Mouse (Mus musculus) hindbrain, postnatal 0 days (tissue): Measurements from ENCODE around the gene St3gal4. TPM values are rescaled to one million over a fixed set of nuclear protein-coding genes. Genes with fewer than 3 reads are reported as not detected.

Experiments used
- ATAC-seq: fragments of 200-750 bp; cut with Nextera tagmentation; 2 replicates; pipeline ENCODE4 v1.8.0; 2017; ENCODE audit warnings: mild to moderate bottlenecking, moderate TSS enrichment, moderate library complexity
- DNase-seq: peaks from one replicate; pipeline ENCODE4 v3.0.0-alpha.2; 2015; ENCODE audit warnings: low spot score
- H3K27ac ChIP-seq: fragments of 300-500 bp; sonication (generic); 2 replicates; pipeline ENCODE4 v1.5.1; 2014; ENCODE audit warnings: mild to moderate bottlenecking
- H3K27me3 ChIP-seq: fragments of 300-500 bp; sonication (generic); 2 replicates; pipeline ENCODE4 v1.6.1; 2014; ENCODE audit warnings: low read length, mixed read lengths; ENCODE audit not compliant: insufficient read depth
- H3K36me3 ChIP-seq: fragments of 300-500 bp; sonication (generic); 2 replicates; pipeline ENCODE4 v1.6.1; 2014; ENCODE audit warnings: low read length, mixed read lengths; ENCODE audit not compliant: insufficient read depth
- H3K4me1 ChIP-seq: fragments of 300-500 bp; sonication (generic); 2 replicates; pipeline ENCODE4 v1.6.1; 2014; ENCODE audit warnings: antibody characterized with exemption, low read length, mixed read lengths; ENCODE audit not compliant: insufficient read depth
- H3K4me2 ChIP-seq: fragments of 300-500 bp; sonication (generic); 2 replicates; pipeline ENCODE4 v1.6.1; 2014; ENCODE audit warnings: low read depth, mild to moderate bottlenecking, low read length, moderate library complexity, mixed read lengths
- H3K4me3 ChIP-seq: fragments of 300-500 bp; sonication (generic); 2 replicates; pipeline ENCODE4 v1.5.1; 2014; ENCODE audit warnings: low read length
- H3K9ac ChIP-seq: fragments of 300-500 bp; sonication (generic); replicated peaks from 2 replicates; pipeline ENCODE4 v1.6.1; 2014; ENCODE audit warnings: mild to moderate bottlenecking, low read length, moderate library complexity, mixed read lengths
- H3K9me3 ChIP-seq: fragments of 300-500 bp; sonication (generic); 2 replicates; pipeline ENCODE4 v1.6.1; 2016; ENCODE audit warnings: low read length, mixed read lengths
- CTCF ChIP-seq: IDR thresholded peaks from 2 replicates; pipeline ENCODE4 v1.5.1; 2016; ENCODE audit warnings: antibody characterized with exemption, control low read depth, low read depth
- WGBS: fragments of 180-500 bp; shearing (Covaris S2); extraction: QIAGEN DNeasy Blood & Tissue Kit; methylation state at CpG from one replicate; pipeline ENCODE4 v1.1.7; 2014; 5-methylcytosine and 5-hydroxymethylcytosine counted together
- polyA plus RNA-seq: library from polyadenylated mRNA; unstranded; fragments of >200 nt; fragmentation: Nextera tagmentation; extraction: Ambion mirVana; gene quantifications from 2 replicates; pipeline ENCODE4 v1.2.1, GENCODE M21; 2015
- total RNA-seq: library from RNA; depleted of rRNA; stranded (reverse); fragments of >200 nt; gene quantifications from 2 replicates; pipeline ENCODE4 v1.2.3, GENCODE M21; 2014

Gene St3gal4
- total and polyA plus RNA-seq, 2 experiments from 2014 or later, result 16.4 to 31.4 TPM

DNA sequence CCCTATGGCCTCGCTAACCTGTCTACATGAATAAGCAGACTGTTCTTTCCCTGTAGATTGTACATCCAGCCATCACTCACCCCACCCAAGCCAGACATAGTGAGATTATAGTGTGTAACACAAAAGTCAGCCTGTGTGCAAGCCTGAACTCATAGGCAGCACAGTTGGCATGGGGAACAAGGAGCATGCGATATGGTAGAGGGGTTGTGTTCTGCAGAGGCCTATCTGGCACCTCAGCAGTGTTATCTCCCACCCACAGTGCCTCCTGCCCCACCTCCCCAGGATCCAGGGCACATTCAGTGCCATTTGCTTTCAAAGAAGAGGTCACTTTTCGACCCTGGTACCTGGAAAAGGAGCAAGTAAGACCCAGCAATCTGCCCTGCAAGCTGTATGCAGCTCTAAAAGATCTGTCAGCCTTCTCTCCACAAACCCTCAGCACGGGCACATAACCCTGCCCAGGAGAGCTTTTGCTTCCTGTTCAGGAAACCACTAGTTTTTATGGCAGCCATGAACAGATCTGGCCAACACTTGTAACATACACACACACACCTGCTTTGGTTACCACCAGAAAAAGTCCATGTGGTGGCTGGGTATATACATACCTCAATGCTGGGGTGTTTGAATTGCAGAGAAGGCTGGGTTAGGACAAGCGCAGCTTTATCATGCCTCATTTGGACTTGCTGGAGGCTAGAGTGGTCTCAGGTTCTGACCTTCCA is 3.6 kb upstream of the St3gal4 start:
- TF ChIP-seq CTCF, result no peak
- Histone ChIP-seq H3K27ac (no peak overlapping the region), H3K9me3 (no peaks in the 10 kb centered on the region), H3K9ac (no peak overlapping the region), H3K4me3 (no peak overlapping the region), H3K4me1 (peaks cover 4% of the 10 kb centered on the region), H3K36me3 (peaks cover 7% of the 10 kb centered on the region; the same call in 1 of the 2 replicates), H3K27me3 (no peaks in the 10 kb centered on the region), H3K4me2 (no peak overlapping the region)
- ATAC-seq (no peak), DNase-seq (no peak)
- 88% methylated on average over 5 of the region's 5 CpGs for WGBS

DNA sequence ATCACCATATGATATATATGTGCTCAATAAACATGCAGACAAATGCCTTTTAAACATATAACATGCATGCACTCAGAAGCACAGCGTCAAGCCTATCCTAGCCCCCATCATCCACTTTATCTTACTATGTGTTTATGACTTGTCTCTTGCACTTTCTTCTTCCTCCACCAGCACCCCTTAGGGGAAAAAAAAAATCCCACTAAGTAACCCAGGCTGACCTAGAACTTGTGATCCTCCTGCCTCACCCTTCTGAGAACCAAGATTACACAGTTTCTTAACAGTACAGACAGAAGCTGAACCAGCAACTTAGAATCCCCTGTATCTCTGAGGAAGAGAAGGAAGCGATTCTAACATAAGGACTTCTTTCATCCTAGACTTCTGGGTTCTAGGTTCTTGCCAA is 505 bp downstream of the St3gal4 start:
- peaks cover 12% of the 10 kb centered on the region for H3K4me1 ChIP-seq
- whole genome bisulfite sequencing, result 95% methylated on average over 2 of the region's 2 CpGs

DNA sequence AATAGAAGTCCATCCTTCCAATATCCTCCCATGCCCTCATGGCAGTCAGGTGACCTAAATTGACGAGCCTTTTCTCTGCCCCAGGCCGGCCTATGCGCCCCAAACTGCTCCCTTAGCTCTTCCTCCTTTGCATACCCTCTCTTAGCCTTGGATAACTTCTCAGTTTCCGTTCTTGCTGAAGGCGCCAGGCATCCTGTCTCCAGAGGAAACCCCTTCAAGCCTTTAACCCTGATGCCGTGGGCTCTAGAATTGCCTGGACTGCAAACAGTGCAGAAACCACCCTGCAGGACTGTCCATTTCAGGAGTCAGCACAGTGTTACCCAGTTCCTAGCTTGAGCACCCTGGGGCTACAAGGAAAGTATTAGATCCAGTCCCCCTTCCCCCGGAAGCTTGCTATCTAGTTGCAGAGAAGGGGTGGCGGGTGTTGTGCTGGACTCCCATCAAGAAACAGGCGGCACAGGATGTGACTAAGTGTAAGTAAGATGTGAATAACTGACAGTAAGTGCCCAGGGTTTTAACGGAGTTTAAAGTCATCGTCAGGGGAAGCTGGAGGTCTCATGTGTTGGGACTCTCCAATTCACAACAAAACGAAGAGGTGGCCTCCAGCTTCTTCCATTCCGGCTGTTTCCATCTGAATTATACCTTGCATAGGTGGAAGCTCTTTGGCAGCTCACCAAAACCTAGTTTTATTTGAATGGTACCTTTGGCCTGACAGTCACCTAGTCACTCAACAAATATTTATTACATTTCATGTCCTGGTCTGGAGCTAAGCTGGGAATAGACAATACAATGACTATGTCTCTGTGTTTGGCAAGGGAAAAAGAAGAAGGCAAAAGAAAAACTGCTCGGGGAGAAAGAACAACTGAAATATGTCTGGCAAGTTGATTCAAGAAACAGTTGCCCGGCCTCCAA is 1.4 kb downstream of the St3gal4 start:
- TF ChIP-seq CTCF, result no peak
- peak overlapping the region; percentile 90 for H3K4me2 ChIP-seq
- H3K4me1 ChIP-seq, result peaks cover 12% of the 10 kb centered on the region
- ATAC-seq (peak; percentile 12; the same call in 1 of the 2 replicates), DNase-seq (no peak)
- peak overlapping the region; percentile 79 for H3K27ac ChIP-seq
- H3K27me3 ChIP-seq, result no peaks in the 10 kb centered on the region
- peak overlapping the region; percentile 76 for H3K4me3 ChIP-seq
- peak overlapping the region; percentile 74 for H3K9ac ChIP-seq
- no peaks in the 10 kb centered on the region for H3K9me3 ChIP-seq
- no peaks in the 10 kb centered on the region for H3K36me3 ChIP-seq
- 25% methylated on average over 15 of the region's 15 CpGs for WGBS

More for the DNA sequence above, 505 bp downstream of the St3gal4 start:
- H3K27ac ChIP-seq, result no peak overlapping the region
- no peaks in the 10 kb centered on the region for H3K9me3 ChIP-seq
- DNase-seq (no peak), ATAC-seq (no peak)
- no peak overlapping the region for H3K4me2 ChIP-seq
- no peak overlapping the region for H3K4me3 ChIP-seq
- H3K9ac ChIP-seq, result no peak overlapping the region
- H3K27me3 ChIP-seq, result no peaks in the 10 kb centered on the region
- H3K36me3 ChIP-seq, result no peaks in the 10 kb centered on the region
- no peak for TF ChIP-seq CTCF

DNA sequence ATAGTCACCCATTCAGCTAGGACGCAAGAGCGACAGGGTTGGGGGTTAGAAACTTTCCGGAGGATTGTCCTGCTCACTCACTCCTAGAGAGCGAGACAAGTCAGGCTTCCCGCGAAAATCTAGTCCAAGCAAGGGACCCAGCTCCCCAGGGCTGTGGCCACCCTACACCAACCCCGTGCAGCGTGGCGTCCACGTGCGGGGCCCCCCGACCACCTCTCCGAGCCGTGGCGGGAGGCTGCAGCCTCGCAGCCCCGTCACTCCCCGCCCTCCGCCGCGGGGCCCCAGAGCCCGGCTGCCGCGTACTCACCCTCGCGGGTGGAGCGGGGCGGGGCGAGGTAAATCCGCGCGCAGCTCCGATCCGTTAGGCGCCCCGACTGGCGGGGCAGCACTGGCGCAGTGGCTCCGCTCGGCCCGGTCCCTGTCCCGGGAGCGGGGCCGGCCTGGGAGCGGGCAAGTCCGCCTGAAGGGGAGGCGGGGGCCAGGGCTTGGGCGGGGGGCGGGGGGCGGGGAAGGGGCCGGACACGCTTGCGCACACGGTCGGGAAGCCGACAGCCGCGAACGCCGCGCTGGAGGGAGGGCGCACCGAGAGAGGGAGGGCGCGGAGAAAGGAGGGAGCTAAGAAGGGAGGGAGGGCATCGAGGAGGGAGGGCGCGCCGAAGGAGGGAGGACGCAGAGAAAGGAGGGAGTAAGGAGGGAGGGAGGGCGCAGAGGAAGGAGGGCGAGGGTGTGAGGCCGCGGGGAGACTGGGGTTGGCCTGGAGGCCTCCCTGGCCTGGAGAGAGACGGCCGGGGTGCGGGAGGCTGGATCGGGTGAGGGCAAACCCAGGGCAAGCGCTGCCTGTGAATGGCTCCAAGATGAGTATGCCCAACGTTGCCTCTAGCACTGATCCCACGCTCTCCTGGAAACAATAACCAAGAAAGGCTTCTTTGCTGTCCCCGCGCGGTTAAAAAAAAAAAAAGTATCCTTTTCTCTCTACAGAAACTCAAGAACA is 2.4 kb downstream of the St3gal4 start:
- WGBS, result under 1% methylated on average over 77 of the region's 84 CpGs
- Histone ChIP-seq H3K4me1 (peaks cover 16% of the 10 kb centered on the region), H3K4me3 (peak overlapping the region; percentile 76), H3K4me2 (peak overlapping the region; percentile 90), H3K9me3 (no peaks in the 10 kb centered on the region), H3K9ac (peak overlapping the region; percentile 74), H3K27ac (peak overlapping the region; percentile 79), H3K27me3 (no peaks in the 10 kb centered on the region), H3K36me3 (no peaks in the 10 kb centered on the region)
- TF ChIP-seq CTCF, result no peak
- DNase-seq (peak; percentile 89), ATAC-seq (peak; percentile 95)

DNA sequence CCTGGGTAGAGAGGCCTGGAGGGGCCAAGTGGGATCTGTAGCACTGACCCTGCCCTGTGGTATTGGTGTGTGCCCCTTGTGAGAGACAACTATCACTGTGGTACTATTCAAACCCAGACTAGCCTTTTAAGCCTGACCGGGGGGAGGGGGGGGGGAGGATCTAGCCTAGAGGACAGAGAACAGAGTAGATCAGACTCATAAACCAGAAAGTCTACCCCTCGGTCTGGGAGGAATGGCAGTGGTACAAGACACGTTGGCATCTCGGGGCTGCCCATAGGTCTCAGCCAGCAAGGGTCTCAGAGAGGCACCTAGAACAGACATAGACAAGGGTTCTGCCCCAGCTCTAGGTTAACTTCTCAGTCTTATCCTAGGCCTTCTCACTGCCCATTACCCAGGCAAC is 3.3 kb downstream of the St3gal4 start:
- Histone ChIP-seq H3K9me3 (no peaks in the 10 kb centered on the region), H3K27me3 (no peaks in the 10 kb centered on the region), H3K4me2 (peak overlapping the region; percentile 90), H3K36me3 (no peaks in the 10 kb centered on the region), H3K4me1 (peaks cover 19% of the 10 kb centered on the region), H3K27ac (peak overlapping the region; percentile 79; the same call in 1 of the 2 replicates), H3K4me3 (peak overlapping the region; percentile 76), H3K9ac (peak overlapping the region; percentile 74; the same call in 1 of the 2 replicates)
- 41% methylated on average over 4 of the region's 4 CpGs for WGBS
- DNase-seq (no peak), ATAC-seq (no peak)
- no peak for TF ChIP-seq CTCF

DNA sequence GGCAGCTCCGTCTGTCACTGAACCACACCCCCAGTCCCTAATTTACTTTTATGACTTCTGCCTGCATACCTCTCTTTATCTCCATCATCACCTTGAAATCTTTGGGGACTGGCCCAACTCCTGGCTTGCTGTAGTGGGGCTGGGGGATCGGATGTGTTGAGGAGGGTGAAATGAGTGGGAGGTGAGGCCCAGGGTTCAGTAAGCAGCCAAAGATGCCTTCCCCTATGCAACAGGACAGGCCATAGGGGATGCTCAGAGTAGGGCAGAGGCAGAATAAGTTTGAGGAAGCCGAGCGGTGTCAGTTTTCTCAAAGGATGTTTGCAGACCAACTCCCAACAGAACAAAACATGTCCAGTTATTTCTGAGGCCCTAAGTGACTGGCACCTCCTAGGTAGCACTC is 3.8 kb downstream of the St3gal4 start:
- peaks cover 22% of the 10 kb centered on the region for H3K4me1 ChIP-seq
- TF ChIP-seq CTCF, result no peak
- H3K36me3 ChIP-seq, result no peaks in the 10 kb centered on the region
- ATAC-seq (no peak), DNase-seq (no peak)
- H3K27ac ChIP-seq, result no peak overlapping the region
- H3K4me3 ChIP-seq, result no peak overlapping the region
- peak overlapping the region; percentile 90 for H3K4me2 ChIP-seq
- no peaks in the 10 kb centered on the region for H3K27me3 ChIP-seq
- H3K9ac ChIP-seq, result no peak overlapping the region
- WGBS, result 73% methylated on average over 3 of the region's 4 CpGs
- H3K9me3 ChIP-seq, result no peaks in the 10 kb centered on the region
